Mouse (Mus musculus) thymus, adult 2 months (tissue): ENCODE measurements around the gene Hkdc1.

Experiments
- CTCF ChIP-seq: fragments of 200-500 bp; IDR thresholded peaks from 2 replicates; pipeline ENCODE4 v1.5.1; 2012; ENCODE audit warnings: mild to moderate bottlenecking, control low read depth, low read length, moderate library complexity, borderline replicate concordance; ENCODE audit not compliant: control insufficient read depth, poor library complexity, insufficient read depth; ENCODE audit errors: extremely low read depth
- POLR2A ChIP-seq: fragments of 200-500 bp; IDR thresholded peaks from 2 replicates; pipeline ENCODE4 v1.6.1; 2012; ENCODE audit warnings: mild to moderate bottlenecking, low read length, control low read depth, moderate library complexity; ENCODE audit not compliant: control insufficient read depth, poor library complexity, insufficient read depth; ENCODE audit errors: extremely low read depth

- TF ChIP-seq CTCF (no peak), POLR2A (no peak)
Measured at GRCm38 (mm10) chr10:62345147-62345546, 77.1 kb downstream of the Hkdc1 start.
